Mouse (Mus musculus) cortical plate, adult 2 months (tissue): ENCODE results near the gene Rps3.

ENCODE experiments used
- CTCF ChIP-seq: fragments of 200-500 bp; IDR thresholded peaks from 2 replicates; pipeline ENCODE4 v1.5.1; 2011; ENCODE audit warnings: mild to moderate bottlenecking, control low read depth, low read length; ENCODE audit not compliant: insufficient read depth; ENCODE audit errors: extremely low read depth
- POLR2A ChIP-seq: fragments of 200-500 bp; IDR thresholded peaks from 2 replicates; pipeline ENCODE4 v1.6.1; 2011; ENCODE audit warnings: mild to moderate bottlenecking, low read length, control low read depth; ENCODE audit not compliant: insufficient read depth; ENCODE audit errors: extremely low read depth

- TF ChIP-seq CTCF (no peak), POLR2A (no peak)
These were observed 24.7 kb downstream of the Rps3 start for GRCm38 (mm10) chr7:99458849-99459248.
